Mouse (Mus musculus): ENCODE results near the gene Gpr162. TPM values are rescaled to one million over a fixed set of nuclear protein-coding genes. Genes with fewer than 3 reads are reported as not detected.

Gene Gpr162
- polyA plus RNA-seq, 1 experiment from 2014 or later = 0.26 TPM

DNA sequence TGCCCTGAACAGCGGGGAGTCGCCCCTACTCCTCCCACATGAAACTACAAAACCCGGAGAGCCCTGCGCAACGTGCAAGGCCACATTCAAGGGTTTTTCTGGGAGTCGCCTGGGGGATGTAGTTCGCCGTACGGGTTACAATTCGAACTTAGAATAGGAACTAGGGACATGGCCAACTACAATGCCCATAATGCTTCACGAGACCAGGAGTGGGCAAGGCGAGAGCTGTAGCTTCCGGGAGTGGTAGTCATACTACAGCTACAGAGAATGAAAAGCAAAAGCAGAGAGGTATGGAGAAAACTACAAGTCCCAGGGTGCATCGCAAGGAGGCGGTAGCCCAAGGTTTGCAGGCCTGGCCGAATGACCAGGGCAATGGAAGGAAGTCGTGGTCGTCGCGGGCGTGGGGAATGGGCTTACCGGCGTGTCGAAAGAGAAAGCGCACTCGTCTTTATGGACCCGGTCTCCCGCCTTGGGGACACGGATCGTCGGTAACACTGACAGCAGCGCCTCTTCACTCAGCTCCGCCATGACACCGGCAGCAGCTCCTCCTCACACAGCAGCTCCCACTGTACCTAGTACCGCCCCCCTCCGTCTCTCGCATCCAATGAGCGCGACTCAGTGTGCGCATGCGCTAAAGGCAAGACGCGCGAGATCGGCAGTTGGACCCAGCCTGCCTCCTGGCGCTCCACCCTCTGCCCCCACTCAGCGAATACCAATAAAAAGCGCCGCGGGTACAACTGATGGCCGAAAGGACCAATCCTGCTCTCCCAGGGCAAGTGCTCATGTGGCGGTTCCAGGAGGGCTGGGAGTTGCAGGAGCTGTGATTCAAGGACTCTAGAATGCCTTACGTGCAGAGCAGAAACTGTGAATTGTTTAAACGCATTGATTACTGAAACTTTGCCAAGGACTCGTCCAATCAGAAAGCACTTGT is 34.6 kb downstream of the Gpr162 start, which contains the start of the genes Usp5 and Cdca3:
Gene Usp5, minus strand, starts transcription at position 617 of the 931 bp plus-strand sequence.
Gene Cdca3, plus strand, starts transcription at position 680 of the 931 bp plus-strand sequence.
- peak within 1 kb of the TSS; percentile 74 for H3K4me2 ChIP-seq (replicated peaks; ENCODE audit: low read depth, low read length)
- peak within 1 kb of the TSS; percentile 71 for H3K4me3 ChIP-seq (ENCODE audit: low read depth, low read length)
- no peaks in the 10 kb centered on the region for H3K9me3 ChIP-seq (ENCODE audit: low read length)
- H3K9ac ChIP-seq (replicated peaks; ENCODE audit: low read depth) = peak within 1 kb of the TSS; percentile 42
- no peaks in the 10 kb centered on the region for H3K27me3 ChIP-seq (replicated peaks; ENCODE audit: insufficient read depth, low read length)
- peak; percentile 92 for ATAC-seq
- peak; percentile 100 for DNase-seq (ENCODE audit: low spot score)
- peak; percentile 57 for TF ChIP-seq CTCF (IDR thresholded peaks at IDR 0.05)
- no peak for TF ChIP-seq EP300 (IDR thresholded peaks at IDR 0.05)
- H3K27ac ChIP-seq (ENCODE audit: low read length) = peak within 1 kb of the TSS; percentile 82
- under 1% methylated on average over 55 of the region's 55 CpGs for WGBS
- H3K4me1 ChIP-seq (ENCODE audit: insufficient read depth, low read depth, low read length) = peaks cover 8% of the 10 kb centered on the region; the same call in 1 of the 2 replicates
- peaks cover 19% of the 10 kb centered on the region for H3K36me3 ChIP-seq (ENCODE audit: insufficient read depth, low read length)

DNA sequence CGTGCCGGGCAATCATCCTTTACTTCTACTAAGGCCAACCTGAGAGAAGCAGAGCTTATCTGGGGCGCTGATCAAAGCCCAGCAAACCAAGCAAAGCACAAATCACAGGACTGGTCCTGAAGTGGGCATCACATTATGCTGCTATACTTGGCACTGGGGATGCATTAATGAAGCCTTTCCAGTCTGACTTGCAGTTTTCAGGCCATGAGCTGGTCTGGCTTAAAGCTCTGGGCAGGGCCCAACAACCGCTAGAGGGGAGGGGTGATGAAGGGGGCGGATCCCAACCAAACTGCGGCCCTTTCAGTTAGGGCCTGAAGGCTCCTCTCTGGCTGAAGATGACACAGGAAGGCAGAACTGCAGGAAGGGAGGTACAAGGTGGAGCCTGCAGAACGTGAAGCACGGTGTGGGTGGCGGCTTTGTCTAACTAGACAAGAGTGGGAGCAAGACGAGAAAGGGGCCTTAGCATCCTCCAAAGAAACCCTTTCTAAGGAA is 35.6 kb downstream of the Gpr162 start:
- H3K9ac ChIP-seq (replicated peaks; ENCODE audit: low read depth) = peak overlapping the region; percentile 23; the same call in 1 of the 2 replicates
- no peaks in the 10 kb centered on the region for H3K27me3 ChIP-seq (replicated peaks; ENCODE audit: insufficient read depth, low read length)
- TF ChIP-seq CTCF (IDR thresholded peaks at IDR 0.05) (no peak), EP300 (IDR thresholded peaks at IDR 0.05) (no peak)
- peaks cover 29% of the 10 kb centered on the region for H3K36me3 ChIP-seq (ENCODE audit: insufficient read depth, low read length)
- H3K4me3 ChIP-seq (ENCODE audit: low read depth, low read length) = peak overlapping the region; percentile 71
- H3K27ac ChIP-seq (ENCODE audit: low read length) = 0 out of 2 replicates have a peak overlapping the region, but pooled peaks have one; percentile 21
- H3K4me2 ChIP-seq (replicated peaks; ENCODE audit: low read depth, low read length) = peak overlapping the region; percentile 62
- ATAC-seq = no peak
- peak; percentile 51 for DNase-seq (ENCODE audit: low spot score)
- WGBS = 20% methylated on average over 10 of the region's 10 CpGs
- H3K4me1 ChIP-seq (ENCODE audit: insufficient read depth, low read depth, low read length) = peaks cover 8% of the 10 kb centered on the region; the same call in 1 of the 2 replicates
- H3K9me3 ChIP-seq (ENCODE audit: low read length) = no peaks in the 10 kb centered on the region

- no peak for DNase-seq (ENCODE audit: low spot score)
- no peak for TF ChIP-seq CTCF (IDR thresholded peaks at IDR 0.05)
- TF ChIP-seq EP300 (IDR thresholded peaks at IDR 0.05) = no peak
- H3K4me2 ChIP-seq (replicated peaks; ENCODE audit: low read depth, low read length) = no peak overlapping the region
- no peak for ATAC-seq
- H3K36me3 ChIP-seq (ENCODE audit: insufficient read depth, low read length) = peaks cover 73% of the 10 kb centered on the region
- no peak overlapping the region for H3K4me3 ChIP-seq (ENCODE audit: low read depth, low read length)
- WGBS = 93% methylated on average over 4 of the region's 4 CpGs
- no peaks in the 10 kb centered on the region for H3K4me1 ChIP-seq (ENCODE audit: insufficient read depth, low read depth, low read length)
- no peak overlapping the region for H3K27ac ChIP-seq (ENCODE audit: low read length)
- H3K9ac ChIP-seq (replicated peaks; ENCODE audit: low read depth) = no peak overlapping the region
- no peaks in the 10 kb centered on the region for H3K27me3 ChIP-seq (replicated peaks; ENCODE audit: insufficient read depth, low read length)
- no peaks in the 10 kb centered on the region for H3K9me3 ChIP-seq (ENCODE audit: low read length)
These were observed 41.7 kb downstream of the Gpr162 start for GRCm38 (mm10) chr6:124822049-124822448.

- WGBS = 93% methylated on average over 5 of the region's 5 CpGs
- no peak for ATAC-seq
- no peak overlapping the region for H3K9ac ChIP-seq (replicated peaks; ENCODE audit: low read depth)
- no peak overlapping the region for H3K4me2 ChIP-seq (replicated peaks; ENCODE audit: low read depth, low read length)
- peaks cover 68% of the 10 kb centered on the region for H3K36me3 ChIP-seq (ENCODE audit: insufficient read depth, low read length)
- TF ChIP-seq CTCF (IDR thresholded peaks at IDR 0.05) (no peak), EP300 (IDR thresholded peaks at IDR 0.05) (no peak)
- H3K27me3 ChIP-seq (replicated peaks; ENCODE audit: insufficient read depth, low read length) = no peaks in the 10 kb centered on the region
- H3K9me3 ChIP-seq (ENCODE audit: low read length) = no peaks in the 10 kb centered on the region
- no peak overlapping the region for H3K4me3 ChIP-seq (ENCODE audit: low read depth, low read length)
- no peak for DNase-seq (ENCODE audit: low spot score)
- no peaks in the 10 kb centered on the region for H3K4me1 ChIP-seq (ENCODE audit: insufficient read depth, low read depth, low read length)
- no peak overlapping the region for H3K27ac ChIP-seq (ENCODE audit: low read length)
These were observed 42.9 kb downstream of the Gpr162 start for GRCm38 (mm10) chr6:124820891-124821290.

GRCm38 (mm10) chr6:124817971-124818370 is 45.8 kb downstream of the Gpr162 start:
- peaks cover under 1% of the 10 kb centered on the region; the same call in 1 of the 2 replicates for H3K4me1 ChIP-seq (ENCODE audit: insufficient read depth, low read depth, low read length)
- H3K9me3 ChIP-seq (ENCODE audit: low read length) = no peaks in the 10 kb centered on the region
- no peak overlapping the region for H3K27ac ChIP-seq (ENCODE audit: low read length)
- H3K27me3 ChIP-seq (replicated peaks; ENCODE audit: insufficient read depth, low read length) = no peaks in the 10 kb centered on the region
- WGBS = 80% methylated on average over 8 of the region's 8 CpGs
- no peak for TF ChIP-seq CTCF (IDR thresholded peaks at IDR 0.05)
- no peak for TF ChIP-seq EP300 (IDR thresholded peaks at IDR 0.05)
- H3K4me2 ChIP-seq (replicated peaks; ENCODE audit: low read depth, low read length) = no peak overlapping the region
- ATAC-seq (no peak), DNase-seq (ENCODE audit: low spot score) (peak; percentile 42)
- H3K4me3 ChIP-seq (ENCODE audit: low read depth, low read length) = no peak overlapping the region
- H3K9ac ChIP-seq (replicated peaks; ENCODE audit: low read depth) = no peak overlapping the region
- peaks cover 43% of the 10 kb centered on the region for H3K36me3 ChIP-seq (ENCODE audit: insufficient read depth, low read length)

DNA sequence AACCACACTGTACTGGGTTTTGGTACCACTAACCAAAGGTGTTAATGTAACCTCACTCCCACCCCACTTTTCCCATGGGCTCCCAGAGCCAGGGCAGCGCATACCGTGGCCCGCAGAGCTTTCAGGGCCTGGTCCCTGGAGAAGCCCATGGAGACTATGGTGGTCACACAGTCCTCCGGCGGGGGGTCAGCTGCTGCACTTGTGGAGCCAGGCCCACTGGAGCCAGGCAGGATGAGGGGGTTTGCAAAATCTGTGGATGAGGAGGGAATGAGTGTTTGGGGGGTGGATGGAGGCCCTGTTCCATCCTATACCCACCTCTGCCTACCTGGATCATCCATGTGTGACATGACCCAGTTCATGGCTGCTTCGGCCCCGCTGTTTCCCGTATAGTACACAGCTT is 46.2 kb downstream of the Gpr162 start:
- ATAC-seq = no peak

More for the DNA sequence above, 46.2 kb downstream of the Gpr162 start:
- Histone ChIP-seq H3K4me3 (ENCODE audit: low read depth, low read length) (no peak overlapping the region), H3K4me2 (replicated peaks; ENCODE audit: low read depth, low read length) (no peak overlapping the region), H3K36me3 (ENCODE audit: insufficient read depth, low read length) (peaks cover 40% of the 10 kb centered on the region), H3K9ac (replicated peaks; ENCODE audit: low read depth) (no peak overlapping the region), H3K9me3 (ENCODE audit: low read length) (no peaks in the 10 kb centered on the region), H3K27ac (ENCODE audit: low read length) (no peak overlapping the region), H3K27me3 (replicated peaks; ENCODE audit: insufficient read depth, low read length) (no peaks in the 10 kb centered on the region), H3K4me1 (ENCODE audit: insufficient read depth, low read depth, low read length) (peaks cover 5% of the 10 kb centered on the region; the same call in 1 of the 2 replicates)
- no peak for DNase-seq (ENCODE audit: low spot score)
- TF ChIP-seq CTCF (IDR thresholded peaks at IDR 0.05) (no peak), EP300 (IDR thresholded peaks at IDR 0.05) (no peak)
- 94% methylated on average over 8 of the region's 8 CpGs for WGBS

Measured in lung, postnatal 0 days (tissue).